Mouse (Mus musculus): ENCODE measurements around the gene Erbin.

The Erbin gene

DNA sequence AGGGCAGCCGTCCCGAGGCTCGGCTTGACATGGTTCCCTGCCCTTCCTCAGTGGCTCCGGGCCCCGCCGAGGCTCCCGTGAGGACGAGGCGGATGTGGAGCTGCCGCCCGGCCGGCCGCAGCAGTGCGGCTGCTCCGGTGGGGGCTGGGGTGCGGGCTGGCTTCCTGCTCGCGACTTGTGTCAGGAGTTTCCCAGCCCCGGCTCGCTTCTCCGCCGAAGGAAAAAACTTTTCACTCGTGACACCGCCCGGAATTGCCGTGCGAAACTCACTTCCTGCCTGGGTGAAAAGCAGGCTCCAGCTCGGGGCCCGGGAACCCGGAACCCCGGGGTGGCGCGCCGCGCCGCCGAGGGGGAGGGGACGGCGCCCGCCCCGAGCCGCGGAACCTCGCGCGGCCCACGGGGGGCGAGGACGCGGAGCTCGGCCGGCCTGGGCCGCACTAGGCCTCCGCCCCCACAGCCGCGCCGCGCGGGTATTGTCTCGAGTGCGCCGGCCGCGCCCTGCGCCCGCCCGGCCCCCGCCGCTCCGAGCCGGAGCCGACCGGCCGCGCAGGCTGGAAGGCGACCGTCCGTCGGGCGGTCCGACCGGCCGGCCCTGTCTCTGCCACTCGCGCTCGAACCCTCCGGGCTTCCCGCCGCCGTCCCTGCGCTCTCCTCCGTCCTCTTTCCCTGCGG, at the start of gene Erbin:
Gene Erbin (minus strand): TSS at position 254 of the 672 bp plus-strand sequence.
- peak; percentile 76 to 78 for DNase-seq (ENCODE audit: low spot score in 2 of 2)

DNA sequence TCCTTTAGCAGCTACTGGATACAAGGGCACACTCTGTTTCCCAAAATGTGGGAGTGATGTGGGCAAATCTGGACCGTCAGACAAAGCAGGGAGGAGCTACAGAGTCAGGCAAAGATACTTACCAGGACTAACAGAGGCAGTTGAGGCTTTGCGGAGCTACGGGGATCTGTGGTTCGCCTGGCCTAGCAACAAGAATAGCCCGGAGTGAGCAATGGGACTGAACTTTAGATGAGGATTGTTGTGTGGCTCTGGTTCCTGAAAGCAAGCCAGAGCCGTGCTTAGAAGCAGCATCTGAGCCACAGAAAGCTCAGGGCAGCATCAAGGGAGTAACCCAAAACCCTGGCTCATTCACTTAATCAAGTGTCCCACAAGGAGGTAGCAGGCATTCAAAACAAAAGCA, 49.6 kb upstream of the Erbin start:
- DNase-seq (ENCODE audit: low spot score in 2 of 2): no peak

DNA sequence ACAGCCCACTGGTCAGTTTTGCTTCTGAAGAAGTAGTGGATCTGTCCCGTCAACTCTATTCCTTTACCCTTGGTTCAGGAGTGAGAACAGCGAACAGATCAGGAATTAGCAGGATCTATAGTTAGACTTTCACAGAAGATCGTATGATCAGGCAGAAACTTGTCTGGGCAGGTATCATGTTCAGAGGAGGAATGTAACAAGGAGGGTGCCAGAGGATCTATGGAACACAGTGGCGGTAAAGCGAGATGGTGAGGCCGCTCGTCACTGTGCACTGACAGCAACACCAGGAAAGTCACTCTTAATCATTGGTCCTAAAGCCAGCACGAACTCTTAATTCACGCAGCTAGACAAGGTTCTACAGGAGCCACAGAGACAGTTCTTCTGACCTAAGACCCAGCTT, 47.7 kb upstream of the Erbin start:
- DNase-seq (ENCODE audit: low spot score in 2 of 2): no peak

DNA sequence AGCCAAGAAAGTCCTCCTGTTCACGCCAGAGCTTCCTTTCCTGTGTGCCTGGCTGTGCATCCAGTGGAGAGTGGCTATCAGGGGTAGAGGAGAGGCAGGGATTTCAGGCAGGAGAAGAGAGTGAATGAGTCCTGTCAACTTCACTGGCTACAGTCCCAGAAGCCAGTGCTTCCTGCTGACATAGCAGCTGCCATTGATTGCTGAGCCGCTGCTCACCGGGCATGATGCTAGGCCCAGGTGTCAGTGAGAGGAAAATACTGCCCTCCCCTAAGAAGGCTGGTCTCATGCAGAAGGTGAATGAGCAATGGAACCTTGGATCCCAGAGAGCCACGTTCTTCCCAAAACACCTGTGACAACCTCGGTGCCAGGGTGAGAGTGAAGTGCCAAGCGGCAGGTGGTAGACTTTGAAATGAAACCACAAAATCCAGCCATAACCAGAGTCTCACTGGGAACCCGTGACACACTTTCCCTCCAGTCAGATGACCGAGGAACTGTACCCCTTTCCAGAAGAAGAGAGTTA, 46.4 kb upstream of the Erbin start:
- DNase-seq (ENCODE audit: low spot score in 2 of 2): no peak

DNA sequence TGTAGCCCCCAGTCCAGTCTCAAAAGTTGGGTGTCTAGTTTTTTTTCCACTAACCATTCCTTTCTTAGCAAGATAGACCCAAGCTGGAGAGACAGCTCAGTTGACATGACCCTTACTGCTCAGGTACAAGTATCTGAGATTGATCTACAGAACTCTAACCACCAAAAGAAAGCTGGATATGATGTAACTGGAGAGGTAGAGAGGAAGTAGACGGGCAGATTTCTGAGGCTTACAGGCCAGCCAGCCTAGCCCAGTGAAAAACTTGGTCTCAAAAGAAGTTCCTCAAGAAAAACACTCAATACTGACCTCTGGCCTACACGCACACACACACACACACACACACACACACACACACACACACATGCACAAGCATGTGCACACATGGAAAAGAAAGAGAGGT, 44.9 kb upstream of the Erbin start:
- DNase-seq (ENCODE audit: low spot score in 2 of 2): no peak

DNA sequence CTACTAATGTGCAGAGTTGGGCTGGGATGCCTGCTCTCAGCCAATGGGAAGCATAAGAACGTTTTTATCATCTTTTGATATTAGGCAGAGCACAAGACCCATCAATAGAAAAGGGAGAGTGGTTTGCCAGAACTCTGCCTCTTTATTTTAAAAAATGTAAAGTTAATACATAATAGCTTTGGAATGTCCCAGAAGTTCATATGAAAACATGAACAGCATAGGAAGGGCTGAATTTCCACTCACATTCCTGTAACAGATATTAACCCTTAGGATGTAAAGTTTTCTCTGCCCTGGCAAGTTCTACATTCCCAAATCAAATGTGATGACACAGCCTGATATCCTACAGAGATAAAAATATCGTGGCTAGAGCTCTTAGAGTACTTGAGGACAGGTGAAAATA, 42.8 kb upstream of the Erbin start:
- DNase-seq (ENCODE audit: low spot score in 2 of 2): no peak

DNA sequence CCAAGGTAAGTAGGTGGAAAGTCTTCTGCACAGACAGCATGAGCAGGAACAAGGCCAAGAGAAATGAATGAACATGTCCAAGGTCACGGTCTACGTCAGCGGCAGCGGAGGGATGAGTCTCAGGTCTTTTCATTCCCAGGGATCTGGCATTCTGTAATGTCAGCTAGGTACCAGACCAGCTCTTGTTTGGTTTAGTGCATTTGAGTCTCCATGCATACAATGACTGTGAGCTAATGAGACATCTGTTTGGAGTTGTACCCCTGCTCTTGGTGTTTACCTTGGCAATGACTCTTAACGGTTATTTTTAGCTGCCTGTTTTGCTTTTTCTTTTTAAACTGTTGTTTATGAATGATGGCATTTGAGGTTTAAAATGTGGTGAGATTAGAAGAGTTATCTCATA, 39.5 kb upstream of the Erbin start:
- DNase-seq (ENCODE audit: low spot score in 2 of 2): no peak

DNA sequence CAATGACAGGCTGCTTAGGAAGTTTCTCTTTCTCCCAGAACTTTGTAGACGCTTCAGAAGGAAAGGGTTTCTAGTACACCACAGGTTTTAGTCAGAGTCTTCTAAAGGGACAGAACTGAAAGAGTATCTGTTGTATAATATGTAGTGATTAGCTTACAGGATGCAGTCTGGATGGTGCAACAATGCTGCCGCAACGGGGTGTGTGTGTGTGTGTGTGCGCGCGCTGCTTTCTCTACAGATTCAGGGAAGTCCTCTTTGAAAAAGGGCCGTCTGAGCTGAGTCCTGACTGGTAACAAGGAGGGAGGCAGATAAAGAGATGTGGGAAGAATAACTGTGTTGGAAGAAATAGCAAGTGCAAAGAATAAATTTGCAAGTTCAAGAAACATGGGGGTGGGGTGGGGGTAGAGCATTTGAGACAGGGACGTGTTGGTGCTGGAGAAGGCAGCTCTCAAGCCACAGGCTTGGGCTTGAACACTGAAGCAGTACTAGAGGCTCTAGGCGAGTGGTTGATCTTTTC, 38.4 kb upstream of the Erbin start:
- DNase-seq (ENCODE audit: low spot score in 2 of 2): no peak

DNA sequence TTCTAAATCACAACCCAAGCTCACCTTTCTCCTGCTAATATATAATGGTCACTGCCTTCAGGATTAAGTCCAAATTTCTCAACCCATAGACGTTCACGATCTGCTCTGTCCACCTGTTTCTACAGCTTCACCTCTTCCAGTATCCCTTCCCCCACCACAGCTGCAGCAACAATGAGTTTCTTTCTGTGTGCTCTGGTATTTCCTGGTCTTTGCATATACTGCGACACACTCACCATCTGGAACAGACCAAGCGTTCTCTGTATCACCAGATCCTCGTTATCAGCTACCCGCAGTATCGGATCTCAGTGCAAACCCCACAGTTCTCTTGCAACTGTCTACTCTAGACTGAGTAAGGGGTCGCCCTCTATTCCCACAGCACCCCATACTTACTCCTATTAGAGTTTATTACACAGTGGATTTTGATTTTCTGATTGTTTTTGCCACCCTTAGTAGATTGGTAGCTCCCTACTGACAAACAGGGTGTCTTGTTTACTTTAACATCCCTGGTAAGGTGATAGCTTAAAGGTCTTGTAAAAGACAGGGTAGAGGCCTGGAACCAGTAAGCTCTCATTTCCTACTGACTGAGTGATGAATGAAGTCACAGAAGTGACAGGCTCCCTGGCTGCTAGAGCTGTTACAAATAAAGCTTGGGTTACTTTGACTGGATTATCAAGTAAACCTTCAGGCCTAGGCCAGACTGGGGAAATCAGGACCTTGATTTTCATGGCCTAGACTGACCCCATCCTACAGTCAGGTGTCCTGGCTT, 37.0 kb upstream of the Erbin start:
- DNase-seq (ENCODE audit: low spot score in 2 of 2): no peak

DNA sequence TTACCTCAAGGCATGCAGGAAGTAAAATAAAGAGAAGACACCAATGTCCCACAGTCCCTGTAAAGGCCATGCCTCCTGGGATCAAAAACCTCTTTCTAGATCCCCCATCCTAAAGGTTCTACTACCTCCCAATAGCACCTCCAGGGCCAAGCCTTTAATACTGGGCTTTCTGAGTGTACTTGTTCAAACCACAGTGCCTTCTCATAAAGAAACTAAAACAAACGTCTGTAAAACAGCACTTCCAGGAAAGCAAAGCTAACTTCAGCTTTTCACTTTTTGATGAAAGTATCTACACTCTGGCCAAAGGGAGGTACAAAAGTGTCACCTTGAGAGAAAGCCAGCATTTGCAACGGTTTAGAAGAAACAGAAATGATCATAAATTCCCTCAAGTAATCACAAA, 35.3 kb upstream of the Erbin start:
- DNase-seq (ENCODE audit: low spot score in 2 of 2): no peak

DNA sequence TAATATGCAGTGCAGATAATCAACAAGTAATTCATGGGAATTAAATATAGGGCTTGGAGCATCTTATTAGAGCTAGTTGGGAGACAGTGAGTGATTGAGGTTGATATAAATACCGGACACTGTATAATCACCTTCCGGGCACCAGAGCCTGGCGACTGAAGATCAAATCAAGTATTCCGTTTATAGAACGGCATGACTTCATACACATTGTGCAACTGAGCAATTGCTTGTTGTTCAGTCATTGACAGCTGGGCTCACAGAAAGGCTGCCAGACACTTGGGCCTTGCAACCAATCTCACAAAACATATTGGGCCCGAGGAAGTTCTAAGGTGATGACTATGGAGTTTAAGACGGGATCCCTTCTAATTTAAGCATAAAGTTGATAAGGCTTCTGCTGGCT, 31.1 kb upstream of the Erbin start:
- DNase-seq (ENCODE audit: low spot score in 2 of 2): no peak

DNA sequence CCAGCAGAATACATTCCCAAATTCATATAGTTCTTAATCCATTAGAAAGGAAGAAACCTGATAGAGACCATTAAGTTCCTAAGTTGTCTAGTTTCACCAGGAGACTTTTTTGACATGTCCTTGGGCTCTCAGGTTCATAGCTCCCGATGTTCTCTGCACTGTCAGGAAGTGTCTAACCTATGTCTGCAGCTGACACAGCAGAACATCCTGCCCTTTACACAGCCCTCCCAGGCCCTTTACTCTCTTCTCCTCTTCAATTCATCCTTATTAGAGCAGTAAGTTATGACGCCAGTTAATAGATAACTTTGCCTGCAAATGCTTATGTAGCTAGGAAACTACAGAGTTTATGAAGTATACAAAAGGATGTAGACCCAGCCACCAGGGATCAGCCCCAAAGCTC, 20.5 kb upstream of the Erbin start:
- no peak for DNase-seq (ENCODE audit: low spot score in 2 of 2)

DNA sequence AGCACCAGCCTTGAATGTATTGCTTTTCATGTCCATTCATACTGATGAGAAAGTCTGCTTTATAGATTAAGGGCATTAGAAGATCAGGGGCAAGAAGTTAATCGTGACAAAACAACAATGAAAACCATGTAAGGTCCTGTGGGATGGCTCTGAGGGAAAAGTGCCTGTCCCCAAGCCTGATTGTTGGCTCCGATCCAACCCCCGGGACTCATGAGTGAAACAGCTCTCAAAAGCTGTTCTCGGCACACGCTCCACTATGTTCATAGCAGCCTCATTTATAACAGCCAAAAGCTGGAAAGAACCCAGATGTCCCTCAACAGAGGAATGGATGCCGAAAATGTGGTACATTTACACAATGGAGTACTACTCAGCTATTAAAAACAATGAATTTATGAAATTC, 4.3 kb upstream of the Erbin start:
- DNase-seq (ENCODE audit: low spot score in 2 of 2): no peak

DNA sequence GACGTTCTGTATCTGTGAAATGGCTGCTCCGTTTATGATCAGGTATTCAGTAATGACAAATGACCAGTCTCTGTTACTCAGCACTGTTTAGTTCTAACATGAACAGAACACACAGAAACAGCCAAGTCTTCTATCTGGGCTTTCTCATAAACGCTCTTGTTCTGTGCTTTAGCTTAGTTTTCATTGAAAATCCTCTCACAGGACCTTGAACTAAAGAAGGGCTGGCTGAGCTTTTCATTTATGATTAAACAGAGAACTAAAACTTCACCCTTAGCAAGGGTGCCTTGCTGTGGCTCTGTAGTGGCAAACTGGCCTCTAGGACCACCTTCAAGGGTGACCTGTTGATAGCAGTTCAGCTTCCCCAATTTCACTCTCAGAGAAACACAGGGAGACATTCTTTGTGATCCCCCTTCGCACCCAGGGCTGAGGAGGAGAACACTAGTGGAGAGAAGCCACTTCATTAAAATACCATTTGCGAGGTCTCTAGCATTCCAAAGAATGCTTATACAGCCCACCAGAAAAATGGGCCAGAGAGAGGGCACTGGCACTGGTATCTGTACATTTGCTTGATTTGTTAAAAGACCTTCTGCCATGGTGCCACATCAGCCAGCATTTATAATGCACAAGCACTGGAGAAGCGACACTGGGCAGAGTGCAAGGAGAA, 3.2 kb upstream of the Erbin start:
- no peak for DNase-seq (ENCODE audit: low spot score in 2 of 2)

DNA sequence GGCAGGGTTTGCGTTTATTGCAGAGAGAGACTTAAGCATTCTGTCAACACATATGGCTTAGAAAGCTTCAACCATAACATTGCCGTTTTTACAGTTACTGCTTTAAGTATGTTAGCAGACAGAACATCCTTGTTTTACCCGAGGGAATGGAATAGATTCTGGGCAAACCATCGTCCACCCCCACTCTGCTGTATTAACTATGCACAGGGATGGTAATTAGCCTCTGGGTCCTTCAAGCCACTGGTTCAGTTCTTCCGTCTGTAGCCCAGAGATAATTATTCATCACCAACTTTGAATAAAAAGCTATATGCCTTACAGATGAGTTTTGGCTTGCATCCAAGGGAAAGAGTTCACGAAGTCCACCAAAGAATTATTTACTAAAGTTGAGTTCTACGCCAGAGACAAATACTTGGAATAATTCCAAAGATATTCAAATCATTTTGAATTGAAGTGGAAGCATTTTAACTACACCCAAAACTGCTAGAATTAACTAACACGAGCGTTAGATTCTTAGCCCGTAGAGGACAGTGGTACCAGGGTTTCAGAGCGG, 1.6 kb upstream of the Erbin start:
- DNase-seq (ENCODE audit: low spot score in 2 of 2): no peak

DNA sequence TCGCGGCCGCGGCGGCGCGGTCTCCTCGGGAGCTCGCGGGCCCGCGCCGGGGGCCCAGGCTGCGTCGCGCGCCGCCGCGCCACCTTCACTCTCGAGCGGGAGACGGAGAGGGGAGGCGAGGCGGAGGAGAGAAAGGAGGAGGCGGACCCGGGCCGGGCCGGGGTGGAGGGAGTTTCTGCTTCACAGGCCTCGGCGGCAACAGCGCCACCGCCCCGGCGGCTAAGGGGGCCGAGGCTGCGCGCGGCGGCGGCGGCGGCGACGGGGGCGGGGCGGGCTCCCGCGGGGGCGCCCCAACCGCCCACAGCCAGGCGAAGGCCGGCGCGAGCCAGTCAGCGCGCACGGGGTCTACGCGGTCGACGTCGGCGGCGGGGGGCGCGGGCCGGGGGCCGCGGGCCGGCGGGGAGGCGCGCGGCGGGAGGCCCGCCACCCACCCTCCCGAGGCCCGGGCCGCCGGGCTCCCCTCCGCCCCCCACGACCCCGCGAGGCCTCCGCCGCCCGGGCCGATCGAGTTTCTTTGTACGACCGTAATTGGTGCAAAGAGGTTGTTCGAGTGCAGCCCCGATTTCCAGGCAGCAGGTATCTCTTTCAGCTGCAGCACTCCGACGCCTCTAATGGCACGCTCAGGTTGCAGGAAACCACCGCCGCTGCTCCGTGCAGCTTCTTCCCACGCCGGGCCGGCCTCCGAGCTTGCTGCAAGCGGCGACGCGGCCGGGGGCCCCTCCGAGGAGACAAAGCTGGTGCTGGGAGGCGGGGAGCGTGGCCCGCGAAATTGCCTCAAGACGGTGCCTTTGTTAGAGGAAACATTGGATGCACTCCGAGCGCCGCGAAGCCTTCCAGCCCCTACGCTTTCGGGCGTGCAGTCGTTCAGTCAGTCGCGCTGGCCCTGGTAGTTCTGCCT, 868 bp upstream of the Erbin start:
- peak; percentile 84 to 89 for DNase-seq (ENCODE audit: low spot score in 2 of 2)

DNA sequence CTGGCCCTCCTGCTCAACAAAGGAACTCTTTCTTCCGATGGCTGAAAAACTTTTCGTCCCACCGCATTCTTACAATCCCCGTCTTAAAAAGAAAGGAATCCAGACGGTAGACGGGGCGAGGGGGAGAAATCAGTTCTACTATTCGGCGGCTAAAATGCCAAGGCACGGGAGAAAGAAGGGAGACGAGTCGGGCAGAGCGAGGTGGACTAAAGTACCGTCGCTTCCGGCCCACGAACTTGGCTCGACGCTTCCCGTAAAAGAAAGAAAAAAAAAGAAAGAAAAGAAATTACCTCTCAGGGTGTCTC, 406 bp downstream of the Erbin start:
- DNase-seq (ENCODE audit: low spot score in 2 of 2): no peak

DNA sequence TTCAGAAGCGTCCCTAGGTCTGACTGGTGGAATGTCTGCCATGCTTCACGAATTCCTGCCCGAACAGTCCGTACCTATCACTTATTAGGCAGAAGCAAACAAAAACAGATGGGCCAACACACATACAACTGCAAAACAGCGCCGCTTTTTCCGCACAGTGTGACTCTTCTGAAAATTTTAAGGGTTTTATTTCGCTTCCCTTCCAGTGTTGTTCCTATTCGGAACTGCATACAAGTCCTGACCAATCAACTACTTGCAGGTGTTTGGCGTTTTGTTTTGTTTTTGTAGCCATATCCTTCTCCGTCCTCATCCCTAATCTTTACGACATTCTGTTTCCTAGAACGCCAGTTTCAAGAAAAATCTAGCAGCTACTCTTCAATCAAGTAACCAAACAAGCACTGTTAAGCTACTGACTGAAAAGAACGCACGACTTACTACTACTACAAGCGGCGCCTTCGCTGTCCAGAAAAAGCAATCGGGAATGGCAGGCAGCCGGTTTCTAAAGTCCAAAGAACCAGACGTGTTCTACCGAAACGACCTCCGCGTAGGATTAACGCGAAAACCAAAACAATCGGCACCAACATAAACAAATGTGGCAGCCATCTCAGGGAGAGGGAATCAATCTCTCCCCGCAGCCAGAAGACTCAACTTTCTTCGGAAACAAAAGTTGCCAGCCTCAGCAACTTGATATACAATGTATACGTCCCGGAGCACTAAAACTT, 919 bp downstream of the Erbin start:
- DNase-seq (ENCODE audit: low spot score in 2 of 2): no peak

DNA sequence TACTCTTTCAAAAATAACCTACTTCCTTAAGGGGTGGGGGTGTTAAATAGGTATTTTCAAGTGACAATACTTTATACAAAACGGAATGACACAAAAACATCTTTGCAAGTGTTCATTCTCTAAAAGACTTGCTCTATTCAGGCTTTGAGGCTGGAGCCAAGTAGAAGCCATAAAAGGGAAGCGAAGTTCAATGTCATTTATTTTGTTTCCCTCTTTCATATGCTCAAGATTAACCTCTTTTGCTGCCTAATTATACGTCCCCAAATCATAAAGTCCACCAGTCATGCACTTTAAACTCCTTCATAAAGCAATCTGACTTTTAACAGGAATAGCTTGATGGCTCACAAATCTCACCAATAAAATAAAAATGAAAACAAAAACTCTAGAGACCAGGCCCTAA, 1.9 kb downstream of the Erbin start:
- DNase-seq (ENCODE audit: low spot score in 2 of 2): no peak

DNA sequence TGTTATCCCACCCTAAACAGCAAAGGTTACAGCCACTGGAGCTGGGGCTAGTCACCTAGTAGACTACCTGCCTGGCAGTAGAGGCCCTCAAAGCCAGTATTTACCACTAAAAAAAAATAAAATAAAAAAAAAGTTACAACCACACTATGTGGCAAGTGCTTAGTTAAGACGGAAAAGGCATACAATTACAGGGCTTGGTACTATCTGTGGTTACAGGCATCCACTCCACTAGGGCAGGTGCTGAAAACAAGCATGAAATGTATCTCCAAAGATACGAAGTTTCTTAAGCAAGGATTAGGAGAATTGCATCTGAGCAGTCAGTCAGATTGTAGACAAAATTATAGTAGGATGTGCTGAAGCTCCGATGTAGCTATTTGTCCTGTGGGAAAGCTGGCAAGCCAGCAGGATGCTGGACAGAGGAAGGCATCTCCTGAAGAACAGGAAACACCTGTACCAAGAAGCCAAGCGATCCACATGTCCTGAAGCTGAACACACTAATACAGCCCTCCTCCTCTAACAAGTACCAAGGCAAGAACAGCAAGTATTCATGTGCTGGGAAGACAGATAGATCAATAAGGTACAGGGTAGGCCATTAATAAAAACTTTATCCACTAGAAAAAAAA, 6.1 kb downstream of the Erbin start:
- DNase-seq (ENCODE audit: low spot score in 2 of 2): no peak
